Mouse (Mus musculus): ENCODE measurements at regions not wholly inside any gene's neighbourhood (a gene's known extent, or its start where the extent isn't known, plus 50 kb on each side); places are given as distances from the start of the nearest gene placed in this dataset.

- no peak for DNase-seq
Measured at GRCm38 (mm10) chr12:27060899-27061762, 281.2 kb downstream of the Sox11 start.

DNA sequence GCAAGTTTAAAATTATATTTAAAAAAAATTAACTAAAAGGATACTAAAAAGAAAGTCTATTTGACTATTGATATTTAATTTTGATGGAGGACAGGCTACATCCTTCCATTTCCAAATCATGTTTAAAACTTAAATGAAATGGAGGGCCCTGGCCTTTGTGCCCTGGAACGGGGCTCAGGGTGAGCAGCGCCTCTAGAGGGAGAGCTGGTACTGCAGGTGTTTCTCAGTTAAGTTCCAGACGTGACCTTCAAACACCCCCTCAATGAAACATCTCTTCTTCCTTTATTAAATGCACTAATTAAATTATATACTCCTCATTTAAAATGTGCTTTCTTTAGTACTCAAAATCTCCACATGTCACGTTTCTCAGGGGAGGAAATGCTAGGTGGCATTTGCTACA, 282.5 kb downstream of the Sox11 start:
- DNase-seq = peak in 1 of 2 experiments; percentile 22

- DNase-seq = no peak
Measured at GRCm38 (mm10) chr12:27054411-27054810, 288.0 kb downstream of the Sox11 start.

DNA sequence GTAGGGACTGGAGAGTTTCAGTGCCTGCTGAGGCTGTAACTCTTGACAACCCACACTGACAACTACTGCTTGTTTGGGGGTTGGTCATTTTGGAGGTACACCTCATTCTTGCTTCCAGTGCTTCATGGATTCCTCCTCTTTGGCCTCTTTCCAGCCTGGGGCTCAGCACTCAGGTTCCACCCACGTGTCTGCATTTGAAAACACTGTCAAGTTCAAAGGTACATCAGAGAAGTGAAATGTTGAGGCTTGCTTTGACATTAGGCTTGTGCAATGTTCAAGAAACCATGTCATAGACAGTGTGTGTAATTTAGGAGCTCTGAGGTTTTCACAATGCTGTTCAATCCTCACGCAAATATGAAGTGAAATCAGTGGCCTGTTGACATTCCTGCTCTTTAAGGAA, 304.5 kb downstream of the Sox11 start:
- no peak for DNase-seq

DNA sequence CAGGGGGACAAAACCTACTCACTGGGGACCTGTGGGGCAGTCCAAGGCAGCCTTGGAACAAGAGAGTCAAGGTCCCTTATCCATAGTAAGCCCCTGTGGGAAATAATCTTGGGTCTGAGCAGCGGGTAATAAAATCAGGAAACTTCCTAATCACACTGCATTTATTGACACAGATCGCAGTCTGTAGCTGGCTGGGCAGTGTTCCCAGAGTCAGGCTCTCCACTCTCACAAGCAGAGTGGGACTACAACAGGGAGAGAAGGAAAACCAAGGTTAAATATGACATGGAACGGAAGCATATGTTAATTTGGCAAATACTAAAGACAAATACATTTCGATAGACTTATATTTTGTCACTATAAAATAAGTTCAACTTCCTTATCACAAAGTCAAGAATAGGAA, 322.6 kb downstream of the Sox11 start:
- no peak for DNase-seq

- no peak for DNase-seq
Measured at GRCm38 (mm10) chr12:27018366-27018765, 324.0 kb downstream of the Sox11 start.

GRCm38 (mm10) chr12:26999287-26999686, 343.1 kb downstream of the Sox11 start:
- no peak for DNase-seq

DNA sequence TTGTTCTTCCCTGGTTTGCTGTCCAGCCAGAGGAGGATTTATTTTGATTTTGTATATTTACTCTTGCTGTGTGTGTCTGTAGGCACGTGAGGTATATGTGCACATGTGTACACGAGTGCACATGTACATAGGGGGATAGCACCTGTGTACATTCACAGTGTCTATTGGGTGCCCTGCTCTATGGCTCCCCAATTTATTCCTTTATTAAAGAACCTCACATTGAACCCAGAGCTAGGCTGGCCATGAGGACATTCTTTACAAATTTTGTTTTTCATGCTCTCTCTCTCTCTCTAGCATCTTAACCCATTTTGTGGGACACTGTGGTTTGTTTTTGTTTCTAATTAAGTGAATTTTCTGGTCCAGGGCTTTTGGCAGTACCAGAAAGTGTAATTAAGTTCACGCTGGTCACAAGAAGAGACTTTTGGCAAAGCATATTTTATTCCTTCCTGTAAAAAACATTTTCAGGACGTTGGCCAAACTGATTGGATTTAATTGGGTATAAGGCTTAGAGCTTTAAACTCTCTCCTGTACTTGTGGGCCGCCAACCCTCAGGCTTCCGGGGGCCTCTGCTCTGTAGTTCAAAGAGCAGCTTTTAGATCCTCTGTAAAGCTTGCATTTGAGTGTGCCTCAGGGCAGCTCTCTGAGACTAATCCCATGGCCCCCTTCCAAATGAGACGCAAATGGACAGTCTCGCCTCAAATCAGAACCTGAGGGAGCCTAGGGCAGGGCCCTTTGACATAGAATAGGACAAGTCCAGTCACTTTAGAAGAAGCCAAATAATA, 365.9 kb downstream of the Sox11 start:
- no peak for DNase-seq

GRCm38 (mm10) chr12:26972495-26973113, 369.8 kb downstream of the Sox11 start:
- no peak for DNase-seq

DNA sequence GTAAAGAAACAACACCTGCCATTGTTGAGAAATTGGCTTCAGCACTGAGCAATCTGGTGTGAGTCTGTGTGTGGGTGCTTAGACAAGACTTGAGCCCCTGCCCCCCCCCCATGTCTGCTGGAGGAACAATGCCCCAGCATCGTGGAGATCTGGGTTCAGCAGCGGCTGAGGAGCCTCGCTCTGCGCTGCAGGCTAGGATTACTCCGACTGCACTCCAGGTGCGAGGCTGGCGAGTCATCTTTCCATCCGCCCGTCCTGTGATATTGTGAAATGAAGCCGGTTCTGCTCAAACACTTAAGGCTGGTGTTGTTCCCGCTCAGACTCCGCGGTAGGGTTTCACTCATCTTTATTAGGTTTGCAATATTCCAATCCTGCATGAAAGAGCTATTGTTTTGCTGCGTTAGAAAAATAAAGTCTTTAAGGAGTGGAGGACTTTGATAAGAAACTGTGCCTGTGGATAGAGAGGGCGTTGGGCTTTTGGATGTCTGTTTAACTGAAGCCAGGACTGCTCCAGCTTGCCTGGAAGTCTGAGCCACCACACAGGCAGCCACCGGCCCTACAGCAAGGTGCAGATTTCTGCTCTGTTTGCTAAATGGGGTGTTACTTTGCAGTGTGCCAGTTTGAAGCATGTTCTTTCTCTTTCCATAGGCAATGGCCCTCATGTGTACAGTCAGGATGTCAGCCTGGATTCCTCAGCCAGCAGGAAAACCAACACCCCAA, 375.2 kb downstream of the Sox11 start:
- no peak for DNase-seq

DNA sequence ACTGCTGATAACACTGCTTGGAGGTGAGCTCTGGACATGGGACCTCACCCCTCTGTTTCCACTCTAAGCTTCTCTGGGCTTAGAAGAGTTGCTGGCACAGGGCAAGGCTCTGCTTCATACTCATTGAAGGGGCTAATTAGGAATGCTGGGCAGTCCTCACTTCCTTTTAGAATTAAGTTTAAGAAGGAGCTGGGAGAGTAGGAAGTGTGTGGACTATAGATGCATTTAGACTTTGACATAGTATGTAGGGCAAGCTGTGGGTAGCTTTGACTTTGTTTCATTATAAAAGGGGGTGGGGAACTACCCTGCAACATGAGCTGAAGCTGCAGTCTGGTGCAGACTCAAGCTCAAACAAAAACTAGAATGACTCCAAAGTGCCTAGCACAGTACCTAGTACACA, 378.5 kb downstream of the Sox11 start:
- no peak for DNase-seq

DNA sequence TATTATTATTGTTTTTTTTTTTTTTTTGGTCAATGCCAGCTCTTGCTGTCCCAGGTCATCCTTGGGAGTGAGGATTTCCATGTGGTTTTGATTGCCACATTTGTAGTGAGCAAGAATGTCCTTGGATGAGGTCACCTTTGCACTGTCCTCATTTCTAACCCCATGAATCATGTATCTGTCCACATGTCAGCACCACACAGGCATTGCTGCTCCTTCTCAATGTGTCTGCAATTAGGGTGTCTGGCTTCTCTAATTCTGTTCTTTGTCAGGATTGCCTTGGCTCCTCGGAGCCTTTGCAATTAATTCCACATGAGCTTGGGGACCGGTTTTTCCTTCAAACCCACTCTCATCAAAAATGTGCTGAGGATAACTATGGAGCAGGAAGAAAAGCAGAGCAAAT, 402.5 kb downstream of the Sox11 start:
- DNase-seq = no peak

DNA sequence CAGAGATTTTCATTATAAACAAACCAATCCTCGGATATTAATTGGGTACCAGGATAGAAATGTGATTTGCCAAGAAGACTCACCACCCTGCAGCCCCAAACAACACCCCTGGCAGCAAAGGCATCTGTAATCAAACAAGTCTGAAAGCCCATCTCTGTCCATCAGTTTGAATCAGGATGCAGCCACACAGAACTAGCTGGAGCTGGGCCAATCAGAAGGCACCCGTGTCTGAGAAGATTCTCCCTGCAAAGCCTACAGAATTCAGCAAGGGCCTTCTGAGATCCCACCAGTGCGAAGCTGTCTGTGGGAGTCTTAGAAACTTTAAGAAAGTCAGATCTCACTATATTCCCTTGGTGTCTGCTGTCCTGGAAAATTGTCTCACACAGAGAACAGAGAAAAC, 404.5 kb downstream of the Sox11 start:
- DNase-seq = no peak

GRCm38 (mm10) chr12:26936696-26937458, 405.5 kb downstream of the Sox11 start:
- no peak for DNase-seq

GRCm38 (mm10) chr12:26930155-26930867, 412.1 kb downstream of the Sox11 start:
- no peak for DNase-seq

DNA sequence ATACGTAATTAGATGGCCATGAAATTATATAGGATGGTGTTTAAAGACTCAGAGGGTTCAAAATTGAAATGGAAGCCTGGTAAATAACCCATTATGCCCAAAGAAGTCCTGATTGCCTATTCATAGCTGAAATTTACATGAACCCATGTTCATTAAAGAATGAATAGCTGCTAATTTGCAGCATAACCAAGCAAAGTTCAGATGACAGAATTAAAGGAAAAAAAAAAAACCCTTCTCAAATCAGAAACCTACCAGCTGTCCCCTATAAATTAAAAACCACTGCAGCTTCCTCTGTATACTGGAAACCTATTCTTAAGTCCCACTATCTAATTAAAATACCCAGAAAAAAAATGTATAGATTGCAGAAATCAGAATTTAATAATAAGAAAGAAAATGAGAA, 436.2 kb downstream of the Sox11 start:
- DNase-seq = no peak

DNA sequence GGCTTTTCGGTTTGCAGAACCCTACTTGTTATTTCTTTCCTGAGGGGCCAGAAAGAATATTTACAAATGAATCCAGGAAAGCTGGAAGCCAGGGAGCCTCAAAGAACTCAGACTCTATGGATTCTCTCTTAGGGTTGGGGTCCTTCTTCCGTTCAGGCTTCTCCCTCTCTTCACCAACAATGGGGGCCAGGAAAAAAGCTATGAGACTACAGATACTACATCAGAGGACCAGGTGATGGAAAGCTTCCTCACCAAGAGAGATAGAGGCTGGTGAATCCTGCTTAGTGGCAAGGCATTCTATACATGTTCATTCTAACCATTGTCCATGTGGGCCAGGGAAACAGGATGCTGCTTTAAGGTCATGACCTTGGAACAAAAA, 434.9 kb downstream of the Cmpk2 start:
- DNase-seq = no peak

GRCm38 (mm10) chr12:26903073-26903893, 434.3 kb downstream of the Cmpk2 start:
- no peak for DNase-seq

GRCm38 (mm10) chr12:26891190-26891589, 422.2 kb downstream of the Cmpk2 start:
- DNase-seq = no peak

- DNase-seq = no peak
Measured at GRCm38 (mm10) chr12:26886635-26887014, 417.6 kb downstream of the Cmpk2 start.

All from heart, adult 18-20 months (tissue).